Mouse (Mus musculus) myocyte (in vitro differentiated cells): ENCODE data around the gene Adcy1.

ENCODE experiments used
- CEBPB ChIP-seq: IDR thresholded peaks from 2 replicates; pipeline ENCODE4 v1.6.1; 2011; ENCODE audit warnings: mild to moderate bottlenecking, moderate library complexity; ENCODE audit not compliant: poor library complexity, insufficient read depth, severe bottlenecking
- E2F4 ChIP-seq: IDR thresholded peaks from one replicate; pipeline ENCODE4 v1.6.1; 2011; ENCODE audit warnings: mild to moderate bottlenecking, control low read depth, moderate library complexity; ENCODE audit not compliant: insufficient read depth
- MAX ChIP-seq: IDR thresholded peaks from one replicate; pipeline ENCODE4 v1.6.1; 2011; ENCODE audit warnings: low read depth, mild to moderate bottlenecking, control low read depth
- MYOD1 ChIP-seq, 3 experiments: IDR thresholded peaks; one replicate each; pipeline ENCODE4 v1.6.1; 2011; ENCODE audit warnings: control low read depth in 2 of 3, low read depth in 2 of 3, mild to moderate bottlenecking in 2 of 3, moderate library complexity in 1 of 3; ENCODE audit not compliant: insufficient read length in 2 of 3, control insufficient read depth in 1 of 3
- MYOG ChIP-seq, 3 experiments: IDR thresholded peaks; one replicate each; pipeline ENCODE4 v1.6.1; 2011; ENCODE audit warnings: control low read depth in 2 of 3, low read depth in 2 of 3, mild to moderate bottlenecking in 2 of 3; ENCODE audit not compliant: insufficient read length in 2 of 3, control insufficient read depth in 1 of 3, insufficient read depth in 1 of 3
- POLR2A ChIP-seq: IDR thresholded peaks from one replicate; pipeline ENCODE4 v1.6.1; 2011; ENCODE audit warnings: low read depth, mild to moderate bottlenecking, control low read depth, moderate library complexity; ENCODE audit not compliant: insufficient read length
- POLR2AphosphoS2 ChIP-seq: IDR thresholded peaks from one replicate; pipeline ENCODE4 v1.6.1; 2011; ENCODE audit warnings: low read depth, control low read depth; ENCODE audit not compliant: insufficient read length
- REST ChIP-seq: IDR thresholded peaks from one replicate; pipeline ENCODE4 v1.6.1; 2011; ENCODE audit warnings: mild to moderate bottlenecking, control low read depth, moderate library complexity; ENCODE audit not compliant: insufficient read depth, insufficient read length
- TCF12 ChIP-seq: IDR thresholded peaks from one replicate; pipeline ENCODE4 v1.6.1; 2011; ENCODE audit warnings: mild to moderate bottlenecking, control low read depth; ENCODE audit not compliant: poor library complexity, insufficient read depth, severe bottlenecking
- TCF3 ChIP-seq: IDR thresholded peaks from one replicate; pipeline ENCODE4 v1.6.1; 2011; ENCODE audit warnings: low read depth, control low read depth; ENCODE audit not compliant: insufficient read length
- USF1 ChIP-seq: IDR thresholded peaks from one replicate; pipeline ENCODE4 v1.6.1; 2011; ENCODE audit warnings: low read depth, mild to moderate bottlenecking, control low read depth, moderate library complexity

DNA sequence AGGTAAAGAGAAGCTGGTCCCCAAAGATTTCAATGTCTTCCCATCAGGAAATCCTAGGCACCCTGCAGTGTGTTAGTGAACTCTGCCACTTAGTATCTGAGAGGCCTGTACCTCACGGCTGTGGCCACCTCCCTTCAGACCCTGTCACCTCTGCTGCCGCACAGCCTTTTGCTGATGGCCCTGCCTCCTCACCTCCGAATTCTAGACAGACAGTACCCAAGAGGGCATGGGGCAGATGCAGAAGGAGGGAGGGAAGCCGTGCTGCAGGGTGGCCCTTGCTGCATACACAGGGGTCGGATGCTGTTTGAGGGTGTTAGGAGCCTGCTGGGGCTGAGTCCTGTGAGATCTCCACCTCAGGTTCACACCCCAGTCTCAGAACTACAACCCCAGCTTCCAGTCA is 2.6 kb downstream of the Adcy1 start:
- TF ChIP-seq MYOG (IDR thresholded peaks at IDR 0.05; ENCODE audit: control insufficient read depth in 1 of 3, insufficient read depth in 1 of 3, insufficient read length in 2 of 3, low read depth in 2 of 3) (no peak), USF1 (no peak), POLR2A (no peak), MAX (no peak), MYOD1 (IDR thresholded peaks at IDR 0.05; ENCODE audit: control insufficient read depth in 1 of 3, insufficient read length in 2 of 3, low read depth in 2 of 3) (no peak), TCF3 (no peak), CEBPB (no peak), TCF12 (no peak), POLR2AphosphoS2 (no peak), E2F4 (no peak), REST (no peak)
